Mouse (Mus musculus) frontal cortex, postnatal 25 days (tissue): ENCODE measurements around the gene Txndc17.
"Not testable (repeated sequence)": the region's sequence is repeated elsewhere in the genome, so short reads cannot be mapped to it uniquely, and the experiment has no call there.

Source experiments
- DNase-seq, 2 experiments: peaks; one replicate each; pipeline ENCODE4 v3.0.0; 2022; ENCODE audit warnings: low spot score in 2 of 2

The Txndc17 gene

GRCm38 (mm10) chr11:72207204-72207833 lies at the start of gene Txndc17, which contains the start of gene 4933427D14Rik:
TSS of gene Txndc17 (plus strand) at chr11:72207547.
TSS of gene 4933427D14Rik (minus strand) at chr11:72207459.
- DNase-seq, result peak; percentile 82 to 85

GRCm38 (mm10) chr11:72163198-72163597 lies 44.1 kb upstream of the Txndc17 start:
- DNase-seq, result no peak

- no peak for DNase-seq
These were observed 37.5 kb upstream of the Txndc17 start for GRCm38 (mm10) chr11:72169871-72170270.

- DNase-seq, result not testable (repeated sequence)
These were observed 35.4 kb upstream of the Txndc17 start for GRCm38 (mm10) chr11:72171906-72172305.

- no peak for DNase-seq
These were observed 33.8 kb upstream of the Txndc17 start for GRCm38 (mm10) chr11:72173506-72173905.

- DNase-seq, result no peak
These were observed 32.6 kb upstream of the Txndc17 start for GRCm38 (mm10) chr11:72174721-72175120.

- no peak for DNase-seq
These were observed 31.4 kb upstream of the Txndc17 start for GRCm38 (mm10) chr11:72175966-72176365.

- DNase-seq, result no peak
These were observed 30.8 kb upstream of the Txndc17 start for GRCm38 (mm10) chr11:72176553-72176952.

GRCm38 (mm10) chr11:72180556-72180955 lies 26.8 kb upstream of the Txndc17 start:
- no peak for DNase-seq

- no peak for DNase-seq
These were observed 26.2 kb upstream of the Txndc17 start for GRCm38 (mm10) chr11:72181136-72181535.

- no peak for DNase-seq
These were observed 23.1 kb upstream of the Txndc17 start for GRCm38 (mm10) chr11:72184252-72184651.

GRCm38 (mm10) chr11:72190857-72191256 lies 16.5 kb upstream of the Txndc17 start:
- DNase-seq, result no peak

- DNase-seq, result no peak
These were observed 13.1 kb upstream of the Txndc17 start for GRCm38 (mm10) chr11:72194259-72194658.

- DNase-seq, result no peak
These were observed 10.8 kb upstream of the Txndc17 start for GRCm38 (mm10) chr11:72196506-72196905.

GRCm38 (mm10) chr11:72203440-72203839 lies 3.9 kb upstream of the Txndc17 start:
- no peak for DNase-seq

- no peak for DNase-seq
These were observed 2.1 kb upstream of the Txndc17 start for GRCm38 (mm10) chr11:72205256-72205655.

- DNase-seq, result no peak
These were observed 775 bp upstream of the Txndc17 start, which contains the start of gene Gm43951 for GRCm38 (mm10) chr11:72206341-72207203. TSS of gene Gm43951 (minus strand) at chr11:72206840.

GRCm38 (mm10) chr11:72207834-72208377 lies 559 bp downstream of the Txndc17 start:
- DNase-seq, result no peak

- DNase-seq, result peak; percentile 83 to 90
These were observed 7.5 kb downstream of the Txndc17 start for GRCm38 (mm10) chr11:72214591-72215409.

GRCm38 (mm10) chr11:72215410-72215797 lies 8.1 kb downstream of the Txndc17 start, which contains the start of gene Med31:
TSS of gene Med31 (minus strand) at chr11:72215592.
- DNase-seq, result peak in 1 of 2 experiments; percentile 55

GRCm38 (mm10) chr11:72217116-72217515 lies 9.8 kb downstream of the Txndc17 start:
- DNase-seq, result no peak

GRCm38 (mm10) chr11:72221278-72221677 lies 13.9 kb downstream of the Txndc17 start:
- peak; percentile 43 to 53 for DNase-seq
